Comparison of ENCODE assay signal across 20 mouse cellular contexts in the genomic region with DNA sequence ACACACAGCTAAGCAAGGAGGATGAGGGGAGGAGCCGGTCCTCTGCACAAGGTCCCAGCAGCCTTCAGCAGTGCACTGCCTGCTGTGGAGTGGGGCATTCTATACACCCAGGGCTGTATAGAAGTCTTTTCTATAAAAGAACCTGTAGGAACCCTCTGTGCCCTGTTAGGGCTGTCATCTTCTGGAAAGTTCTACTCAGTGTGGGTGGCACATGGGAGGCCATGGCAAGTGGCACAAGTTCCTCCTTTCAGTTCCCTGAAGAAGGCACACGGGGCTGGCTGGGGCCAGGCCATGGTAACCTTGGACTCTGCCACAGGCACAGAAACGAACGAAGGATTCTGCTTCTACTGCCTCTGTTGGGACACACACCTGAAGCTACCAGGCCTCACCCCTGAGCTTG. TPM values are rescaled to one million over a fixed set of nuclear protein-coding genes. Genes with fewer than 3 reads are reported as not detected.
DNase-seq lines count a peak whose midpoint lies in the region; ATAC-seq and TF ChIP-seq lines count a peak whose summit lies in the region.
"Had no signal": no experiment of that assay in that cellular context is flagged by ENCODE, and none has a peak within 500 bp of the region (broad histone marks: within the 10 kb centered on the region; RNA-seq: fewer than 3 reads in every experiment).

No protein-coding gene starts in this region.

- in situ Hi-C loops in CH12.LX (cut with MboI; ENCODE audit: low pct_ligation_motif_present, low pct_unique_long_range_greater_than_20kb, low sequenced_read_pairs) = no loop called here

- H3K9me3 ChIP-seq in CH12.LX (replicated peaks; ENCODE audit: low read length) = no peaks in the 10 kb centered on the region
- H3K9me3 ChIP-seq in midbrain, embryonic 13.5 days = no peaks in the 10 kb centered on the region
- H3K9me3 ChIP-seq: forebrain, embryonic 13.5 days; heart, embryonic 13.5 days; hindbrain, embryonic 15.5 days; limb, embryonic 10.5 days; midbrain, embryonic 10.5 days had no signal

- H3K36me3 ChIP-seq in CH12.LX (replicated peaks in 1 of 2; ENCODE audit: control insufficient read depth in 1 of 2, insufficient read depth in 1 of 2, low read length in 1 of 2) = peaks cover 17 to 36% of the 10 kb centered on the region in 2 experiments
- H3K36me3 ChIP-seq in midbrain, embryonic 13.5 days = peaks cover 41% of the 10 kb centered on the region

- WGBS in midbrain, embryonic 13.5 days = 88% methylated on average over 4 of the region's 4 CpGs

- peaks cover 37 to 81% of the 10 kb centered on the region in 2 experiments for H3K4me1 ChIP-seq in CH12.LX (ENCODE audit: control insufficient read depth in 1 of 2, insufficient read depth in 2 of 2)
- peaks cover 39% of the 10 kb centered on the region for H3K4me1 ChIP-seq in midbrain, embryonic 13.5 days (replicated peaks)

- no peak overlapping the region for H3K9ac ChIP-seq in CH12.LX (ENCODE audit: insufficient read depth, low read depth)
- no peak overlapping the region for H3K9ac ChIP-seq in midbrain, embryonic 13.5 days (replicated peaks)
- H3K9ac ChIP-seq: forebrain, embryonic 13.5 days; heart, embryonic 13.5 days; hindbrain, embryonic 15.5 days; lung, embryonic 14.5 days had no signal

- no peak for TF ChIP-seq CTCF in gastrocnemius, adult 2 months (IDR thresholded peaks at IDR 0.05)
- TF ChIP-seq CTCF in layer of hippocampus, adult 2 months (conservative IDR thresholded peaks at IDR 0.05) = no peak
- no peak for TF ChIP-seq CTCF in CH12.LX (conservative IDR thresholded peaks at IDR 0.05 in 1 of 2, IDR thresholded peaks at IDR 0.05 in 1 of 2; ENCODE audit: low read depth in 2 of 2, low read length in 2 of 2)

- peak overlapping the region; percentile 98 for H3K27ac ChIP-seq in gastrocnemius, adult 2 months
- peak overlapping the region; percentile 71 for H3K27ac ChIP-seq in layer of hippocampus, adult 2 months
- peak overlapping the region; percentile 91 for H3K27ac ChIP-seq in CH12.LX (ENCODE audit: insufficient read depth, low read depth)
- H3K27ac ChIP-seq in midbrain, embryonic 13.5 days = no peak overlapping the region
- H3K27ac ChIP-seq: forebrain, embryonic 13.5 days; heart, embryonic 13.5 days; hindbrain, embryonic 15.5 days; limb, embryonic 10.5 days; midbrain, embryonic 10.5 days had no signal

- no peaks in the 10 kb centered on the region for H3K27me3 ChIP-seq in CH12.LX (replicated peaks)
- no peaks in the 10 kb centered on the region for H3K27me3 ChIP-seq in midbrain, embryonic 13.5 days
- H3K27me3 ChIP-seq: forebrain, embryonic 13.5 days; heart, embryonic 13.5 days; hindbrain, embryonic 15.5 days had no signal

- TF ChIP-seq EP300 in CH12.LX (IDR thresholded peaks at IDR 0.05; ENCODE audit: low read length) = peak; percentile 77

- peak overlapping the region; percentile 8; the same call in 1 of the 2 replicates for H3K4me2 ChIP-seq in CH12.LX (ENCODE audit: insufficient read depth, low read depth, poor library complexity, severe bottlenecking)
- H3K4me2 ChIP-seq in midbrain, embryonic 13.5 days (replicated peaks) = no peak overlapping the region
- H3K4me2 ChIP-seq: forebrain, embryonic 13.5 days; heart, embryonic 13.5 days; hindbrain, embryonic 15.5 days; lung, embryonic 14.5 days had no signal

- peaks cover 34% of the 10 kb centered on the region for H3K79me2 ChIP-seq in CH12.LX (replicated peaks; ENCODE audit: control insufficient read depth, extremely low read depth, insufficient read depth, poor library complexity, severe bottlenecking)

- intact Hi-C loops in gastrocnemius, adult 2 months (cut with DNase I) = no loop called here

- TF ChIP-seq POLR2A in CH12.LX (IDR thresholded peaks at IDR 0.05; ENCODE audit: low read depth, low read length) = peak; percentile 44; the same call in 1 of the 2 replicates

- TF ChIP-seq RAD21 in CH12.LX (IDR thresholded peaks at IDR 0.05; ENCODE audit: low read depth, low read length) = no peak

- ATAC-seq in megakaryocyte, adult 5-6 weeks (ENCODE audit: poor library complexity, severe bottlenecking) = peak; percentile 34
- no peak for ATAC-seq in frontal cortex, adult (ENCODE audit: low TSS enrichment)
- no peak for ATAC-seq in midbrain, embryonic 13.5 days
- ATAC-seq: forebrain, embryonic 13.5 days had no signal

- no peak for DNase-seq in gastrocnemius, adult 2 months
- no peak for DNase-seq in gastrocnemius, postnatal 25 days
- DNase-seq in layer of hippocampus, adult 2 months (ENCODE audit: low spot score in 2 of 2) = no peak
- DNase-seq in layer of hippocampus, adult 8-10 months (ENCODE audit: low spot score in 2 of 2) = no peak
- peak; percentile 76 for DNase-seq in CH12.LX (ENCODE audit: extremely low read depth)
- DNase-seq: adrenal gland, adult 2 months; kidney, adult 2 months; lung, embryonic 14.5 days; right cerebral cortex, postnatal 25 days; thymus, postnatal 4 days had no signal

- H3K4me3 ChIP-seq in gastrocnemius, adult 2 months = peak overlapping the region; percentile 61
- H3K4me3 ChIP-seq in layer of hippocampus, adult 2 months = no peak overlapping the region
- H3K4me3 ChIP-seq in CH12.LX (replicated peaks in 1 of 3; ENCODE audit: low read depth in 2 of 3, low read length in 2 of 3, poor library complexity in 1 of 3) = no peak overlapping the region
- H3K4me3 ChIP-seq in midbrain, embryonic 13.5 days (replicated peaks) = no peak overlapping the region
- H3K4me3 ChIP-seq: forebrain, embryonic 13.5 days; heart, embryonic 13.5 days; hindbrain, embryonic 15.5 days; limb, embryonic 10.5 days; midbrain, embryonic 10.5 days had no signal

- dilution Hi-C loops in CH12.LX (cut with MboI; ENCODE audit: extremely low pct_ligation_motif_present, extremely low pct_unique_long_range_greater_than_20kb, low sequenced_read_pairs) = no loop called here

TF ChIP-seq in CH12.LX, 34 proteins besides CTCF, POLR2A, EP300 and RAD21 (continues in another document):
- TF ChIP-seq BHLHE40 (IDR thresholded peaks at IDR 0.05; ENCODE audit: low read depth, low read length) (peak; percentile 74), MEF2A (IDR thresholded peaks at IDR 0.05; ENCODE audit: borderline replicate concordance, low read depth, low read length) (0 out of 2 replicates have a peak, but pooled peaks have one; percentile 29), ZC3H11A (IDR thresholded peaks at IDR 0.05; ENCODE audit: low read depth, low read length) (no peak), HCFC1 (IDR thresholded peaks at IDR 0.05; ENCODE audit: low read depth, low read length) (peak; percentile 18; the same call in 1 of the 2 replicates), NELFE (IDR thresholded peaks at IDR 0.05; ENCODE audit: low read depth, low read length) (0 out of 2 replicates have a peak, but pooled peaks have one; percentile 2)

RNA-seq across cellular contexts. Expression of gene Fem1a, which starts 8.4 kb away (rescaled TPM):
- 100 to 1,000 TPM; 165 to 176 TPM for total RNA-seq in gastrocnemius, adult 2 months (2021)
- 100 to 1,000 TPM; 133 to 135 TPM for total RNA-seq in gastrocnemius, postnatal 25 days (2021)
- total RNA-seq in layer of hippocampus, adult 2 months (2021) = 10 to 100 TPM; 36.4 to 37.1 TPM
- total RNA-seq in layer of hippocampus, adult 8-10 months (2022) = 10 to 100 TPM; 32.7 to 36.0 (median 35.1) TPM
- total RNA-seq in CH12.LX (2012; rRNA removed) = 26.0 and 28.0 TPM in 2 replicates
- 14.9 and 17.5 TPM in 2 replicates for total RNA-seq in CH12.LX (2014; rRNA removed)
- polyA plus RNA-seq in CH12.LX (2012; ENCODE audit: insufficient read length, low read depth) = 14.7 and 16.6 TPM in 2 replicates
- total RNA-seq in megakaryocyte, adult 5-6 weeks (2015) = 10.2 and 11.8 TPM in 2 replicates
- total RNA-seq in megakaryocyte, adult 5-6 weeks (2017) = 15.7 and 16.9 TPM in 2 replicates
- 18.1 and 19.4 TPM in 2 replicates for polyA plus RNA-seq in midbrain, embryonic 13.5 days (2015; fragmentation: Nextera tagmentation; extraction: Ambion mirVana)

RNA-seq across cellular contexts. Expression of gene Ticam1, which starts 11.6 kb away (rescaled TPM):
- total RNA-seq in gastrocnemius, adult 2 months (2021) = 1 to 10 TPM; 2.7 to 3.4 TPM
- 1 to 10 TPM; 2.8 to 3.0 TPM for total RNA-seq in gastrocnemius, postnatal 25 days (2021)
- total RNA-seq in layer of hippocampus, adult 2 months (2021) = 1 to 10 TPM; 6.1 to 7.1 TPM
- total RNA-seq in layer of hippocampus, adult 8-10 months (2022) = 1 to 10 TPM; 6.8 to 8.8 (median 7.8) TPM
- total RNA-seq in CH12.LX (2012; rRNA removed) (15.9 and 17.6 TPM in 2 replicates), CH12.LX (2014; rRNA removed) (4.5 and 6.4 TPM in 2 replicates)
- polyA plus RNA-seq in CH12.LX (2012; ENCODE audit: insufficient read length, low read depth) = 14.6 and 18.6 TPM in 2 replicates
- total RNA-seq in megakaryocyte, adult 5-6 weeks (2015) = 14.3 and 15.0 TPM in 2 replicates
- total RNA-seq in megakaryocyte, adult 5-6 weeks (2017) = 6.0 and 6.1 TPM in 2 replicates
- 1.0 and 1.3 TPM in 2 replicates for polyA plus RNA-seq in midbrain, embryonic 13.5 days (2015; fragmentation: Nextera tagmentation; extraction: Ambion mirVana)

RNA-seq across cellular contexts. Expression of gene Plin3, which starts 27.7 kb away (rescaled TPM):
- 10 to 100 TPM; 42.4 to 75.0 TPM for total RNA-seq in gastrocnemius, adult 2 months (2021)
- total RNA-seq in gastrocnemius, postnatal 25 days (2021) = 10 to 100 TPM; 35.3 to 39.1 TPM
- 10 to 100 TPM; 16.8 to 17.2 TPM for total RNA-seq in layer of hippocampus, adult 2 months (2021)
- 10 to 100 TPM; 13.2 to 22.6 (median 19.6) TPM for total RNA-seq in layer of hippocampus, adult 8-10 months (2022)
- 18.8 and 23.3 TPM in 2 replicates for total RNA-seq in CH12.LX (2012; rRNA removed)
- total RNA-seq in CH12.LX (2014; rRNA removed) = 17.0 and 17.3 TPM in 2 replicates
- polyA plus RNA-seq in CH12.LX (2012; ENCODE audit: insufficient read length, low read depth) = 17.9 and 18.5 TPM in 2 replicates
- total RNA-seq in megakaryocyte, adult 5-6 weeks (2015) = 7.1 and 9.1 TPM in 2 replicates
- total RNA-seq in megakaryocyte, adult 5-6 weeks (2017) = 28.3 and 29.2 TPM in 2 replicates
- 14.8 and 16.7 TPM in 2 replicates for polyA plus RNA-seq in midbrain, embryonic 13.5 days (2015; fragmentation: Nextera tagmentation; extraction: Ambion mirVana)

RNA-seq across cellular contexts. Expression of gene Arrdc5, which starts 35.1 kb away (rescaled TPM):
- not detected for total RNA-seq in gastrocnemius, adult 2 months (2021)
- total RNA-seq in gastrocnemius, postnatal 25 days (2021) = not detected
- not detected for total RNA-seq in layer of hippocampus, adult 2 months (2021)
- total RNA-seq in layer of hippocampus, adult 8-10 months (2022) = not detected
- not detected in 2 replicates for total RNA-seq in CH12.LX (2012; rRNA removed)
- total RNA-seq in CH12.LX (2014; rRNA removed) = not detected in 2 replicates
- 0.23 TPM in 1 of 2 replicates, not detected in the other for polyA plus RNA-seq in CH12.LX (2012; ENCODE audit: insufficient read length, low read depth)
- total RNA-seq in megakaryocyte, adult 5-6 weeks (2015) = not detected in 2 replicates
- total RNA-seq in megakaryocyte, adult 5-6 weeks (2017) = not detected in 2 replicates
- not detected in 2 replicates for polyA plus RNA-seq in midbrain, embryonic 13.5 days (2015; fragmentation: Nextera tagmentation; extraction: Ambion mirVana)
- total RNA-seq: adrenal gland, adult 2 months; layer of hippocampus, postnatal 10 days had no signal
- polyA plus RNA-seq: adrenal gland, adult 2 months; embryonic facial prominence, embryonic 14.5 days; forebrain, embryonic 13.5 days; heart, embryonic 13.5 days; hindbrain, embryonic 15.5 days; kidney, adult 2 months; limb, embryonic 10.5 days; lung, embryonic 14.5 days; midbrain, embryonic 10.5 days had no signal

RNA-seq across cellular contexts. Expression of gene Uhrf1, which starts 38.1 kb away (rescaled TPM):
- 1 to 10 TPM; 1.3 to 2.1 TPM for total RNA-seq in gastrocnemius, adult 2 months (2021)
- total RNA-seq in gastrocnemius, postnatal 25 days (2021) = 1 to 10 TPM; 2.6 to 2.7 TPM
- total RNA-seq in layer of hippocampus, adult 2 months (2021) = 1 to 10 TPM; 1.7 to 2.1 TPM
- total RNA-seq in layer of hippocampus, adult 8-10 months (2022) = 1 to 10 TPM in 3 of 4 experiments, under 1 TPM in 1; 0.77 to 2.5 (median 1.6) TPM
- total RNA-seq in CH12.LX (2012; rRNA removed) (220 and 249 TPM in 2 replicates), CH12.LX (2014; rRNA removed) (144 and 161 TPM in 2 replicates)
- 184 and 249 TPM in 2 replicates for polyA plus RNA-seq in CH12.LX (2012; ENCODE audit: insufficient read length, low read depth)
- 39.3 and 52.3 TPM in 2 replicates for total RNA-seq in megakaryocyte, adult 5-6 weeks (2015)
- 83.7 and 101 TPM in 2 replicates for total RNA-seq in megakaryocyte, adult 5-6 weeks (2017)
- 59.9 and 62.8 TPM in 2 replicates for polyA plus RNA-seq in midbrain, embryonic 13.5 days (2015; fragmentation: Nextera tagmentation; extraction: Ambion mirVana)
